Mouse (Mus musculus): ENCODE measurements around the gene Baiap3. TPM values are rescaled to one million over a fixed set of nuclear protein-coding genes. Genes with fewer than 3 reads are reported as not detected.

Gene Baiap3
- polyA plus RNA-seq, 1 experiment from 2014 or later = 7.1 TPM

DNA sequence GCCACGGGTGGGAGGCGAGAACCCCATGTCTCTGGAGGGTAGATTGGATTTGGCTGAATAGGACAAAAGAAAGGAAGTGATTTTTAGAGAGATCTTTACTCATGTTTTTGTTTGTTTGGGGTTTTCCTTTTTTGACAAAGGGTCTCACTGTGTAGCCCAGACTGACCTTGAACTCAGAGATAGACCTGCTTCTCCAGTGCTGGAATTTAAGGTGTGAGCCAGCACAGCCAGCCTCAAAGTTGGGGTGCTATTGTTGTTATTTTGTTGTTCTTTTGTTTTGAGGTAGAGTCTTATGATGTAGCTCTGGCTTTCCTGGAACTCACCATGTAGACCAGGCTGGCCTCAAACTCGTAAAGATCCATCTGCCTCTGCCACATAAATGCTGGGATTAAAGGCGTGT lies 53.8 kb downstream of the Baiap3 start:
- Histone ChIP-seq H3K4me1 (ENCODE audit: control insufficient read depth, insufficient read depth, low read length) (no peaks in the 10 kb centered on the region), H3K9ac (replicated peaks; ENCODE audit: low read depth, low read length) (no peak overlapping the region), H3K36me3 (ENCODE audit: control insufficient read depth, insufficient read depth, low read length) (peaks cover 40% of the 10 kb centered on the region), H3K27ac (ENCODE audit: low read depth, low read length) (no peak overlapping the region), H3K9me3 (ENCODE audit: control insufficient read depth, low read length) (no peaks in the 10 kb centered on the region), H3K27me3 (ENCODE audit: control insufficient read depth, insufficient read depth, low read length) (no peaks in the 10 kb centered on the region), H3K4me3 (ENCODE audit: low read depth, low read length) (no peak overlapping the region), H3K4me2 (ENCODE audit: low read depth, low read length) (no peak overlapping the region)
- 93% methylated on average over 4 of the region's 4 CpGs for WGBS
- no peak for ATAC-seq (ENCODE audit: low read depth)

Small RNA genes within 50 kb of the gene (microRNA-seq; reads per million reads assigned to microRNA genes)
- gene Mir3547 = 6.5 reads per million, percentile 13 among the genes with 10 or more reads in this experiment

Other genes starting within 250 kb of the Baiap3 start
- 9.2 and 10.1 TPM in 2 replicates for gene Cramp1l, start 240.6 kb downstream of the Baiap3 start, polyA plus RNA-seq (2014; fragmentation: Nextera tagmentation; extraction: Ambion mirVana)
- 18.5 and 21.9 TPM in 2 replicates for gene Ift140, start 240.3 kb downstream of the Baiap3 start, polyA plus RNA-seq (2014; fragmentation: Nextera tagmentation; extraction: Ambion mirVana)
- gene Tmem204, start 172.8 kb downstream of the Baiap3 start, polyA plus RNA-seq (2014; fragmentation: Nextera tagmentation; extraction: Ambion mirVana) = 8.1 and 11.5 TPM in 2 replicates
- 46.4 and 51.6 TPM in 2 replicates for gene Telo2, start 140.4 kb downstream of the Baiap3 start, polyA plus RNA-seq (2014; fragmentation: Nextera tagmentation; extraction: Ambion mirVana)
- not detected in 2 replicates for gene Ptx4, start 135.6 kb downstream of the Baiap3 start, polyA plus RNA-seq (2014; fragmentation: Nextera tagmentation; extraction: Ambion mirVana)
- gene Clcn7, start 123.0 kb downstream of the Baiap3 start, polyA plus RNA-seq (2014; fragmentation: Nextera tagmentation; extraction: Ambion mirVana) = 26.3 and 26.7 TPM in 2 replicates
- gene Ccdc154, start 93.9 kb downstream of the Baiap3 start, polyA plus RNA-seq (2014; fragmentation: Nextera tagmentation; extraction: Ambion mirVana) = not detected in 2 replicates
- gene Gm38655, start 80.9 kb downstream of the Baiap3 start, polyA plus RNA-seq (2014; fragmentation: Nextera tagmentation; extraction: Ambion mirVana) = not detected in 2 replicates
- 31.9 and 33.9 TPM in 2 replicates for gene BC003965, start 71.8 kb downstream of the Baiap3 start, polyA plus RNA-seq (2014; fragmentation: Nextera tagmentation; extraction: Ambion mirVana)
- 9.1 and 10.9 TPM in 2 replicates for gene Unkl, start 68.0 kb downstream of the Baiap3 start, polyA plus RNA-seq (2014; fragmentation: Nextera tagmentation; extraction: Ambion mirVana)
- 88.4 and 110 TPM in 2 replicates for gene Gnptg, start 16.2 kb downstream of the Baiap3 start, polyA plus RNA-seq (2014; fragmentation: Nextera tagmentation; extraction: Ambion mirVana)
- gene Tsr3, start 16.2 kb downstream of the Baiap3 start, polyA plus RNA-seq (2014; fragmentation: Nextera tagmentation; extraction: Ambion mirVana) = 56.4 and 57.1 TPM in 2 replicates
- 405 and 444 TPM in 2 replicates for gene Ube2i, start 18.3 kb upstream of the Baiap3 start, polyA plus RNA-seq (2014; fragmentation: Nextera tagmentation; extraction: Ambion mirVana)
- not detected in 2 replicates for gene Prss34, start 42.0 kb upstream of the Baiap3 start, polyA plus RNA-seq (2014; fragmentation: Nextera tagmentation; extraction: Ambion mirVana)
- not detected in 2 replicates for gene Prss28, start 52.3 kb upstream of the Baiap3 start, polyA plus RNA-seq (2014; fragmentation: Nextera tagmentation; extraction: Ambion mirVana)
- not detected in 2 replicates for gene Prss29, start 62.3 kb upstream of the Baiap3 start, polyA plus RNA-seq (2014; fragmentation: Nextera tagmentation; extraction: Ambion mirVana)
- gene Tpsab1, start 89.2 kb upstream of the Baiap3 start, polyA plus RNA-seq (2014; fragmentation: Nextera tagmentation; extraction: Ambion mirVana) = not detected in 2 replicates
- gene Tpsb2, start 109.9 kb upstream of the Baiap3 start, polyA plus RNA-seq (2014; fragmentation: Nextera tagmentation; extraction: Ambion mirVana) = not detected in 2 replicates
- gene Tpsg1, start 112.9 kb upstream of the Baiap3 start, polyA plus RNA-seq (2014; fragmentation: Nextera tagmentation; extraction: Ambion mirVana) = 1.1 and 1.6 TPM in 2 replicates
- gene Cacna1h, start 177.4 kb upstream of the Baiap3 start, polyA plus RNA-seq (2014; fragmentation: Nextera tagmentation; extraction: Ambion mirVana) = 12.3 and 12.8 TPM in 2 replicates
- gene Tekt4, start 198.3 kb upstream of the Baiap3 start, polyA plus RNA-seq (2014; fragmentation: Nextera tagmentation; extraction: Ambion mirVana) = 0.83 and 0.98 TPM in 2 replicates
- 0.31 and 0.55 TPM in 2 replicates for gene Sstr5, start 240.9 kb upstream of the Baiap3 start, polyA plus RNA-seq (2014; fragmentation: Nextera tagmentation; extraction: Ambion mirVana)